Mouse (Mus musculus) bone marrow, adult 2 months (tissue): Measurements from ENCODE around the gene Cd209a.
"Not testable (repeated sequence)": the region's sequence is repeated elsewhere in the genome, so short reads cannot be mapped to it uniquely, and the experiment has no call there.

Experiments used
- CTCF ChIP-seq: fragments of 200-500 bp; IDR thresholded peaks from 2 replicates; pipeline ENCODE4 v1.5.1; 2011; ENCODE audit warnings: low read length, control low read depth; ENCODE audit not compliant: control insufficient read depth, insufficient read depth
- POLR2A ChIP-seq: fragments of 200-500 bp; IDR thresholded peaks from 2 replicates; pipeline ENCODE4 v1.6.1; 2011; ENCODE audit warnings: low read depth, mild to moderate bottlenecking, control low read depth, low read length, borderline replicate concordance; ENCODE audit not compliant: control insufficient read depth

- TF ChIP-seq POLR2A, CTCF: not testable (repeated sequence)
These were observed 19.9 kb upstream of the Cd209a start for GRCm38 (mm10) chr8:3768641-3769040.
